Mouse (Mus musculus): ENCODE results near the gene Cnot10.

Gene Cnot10

DNA sequence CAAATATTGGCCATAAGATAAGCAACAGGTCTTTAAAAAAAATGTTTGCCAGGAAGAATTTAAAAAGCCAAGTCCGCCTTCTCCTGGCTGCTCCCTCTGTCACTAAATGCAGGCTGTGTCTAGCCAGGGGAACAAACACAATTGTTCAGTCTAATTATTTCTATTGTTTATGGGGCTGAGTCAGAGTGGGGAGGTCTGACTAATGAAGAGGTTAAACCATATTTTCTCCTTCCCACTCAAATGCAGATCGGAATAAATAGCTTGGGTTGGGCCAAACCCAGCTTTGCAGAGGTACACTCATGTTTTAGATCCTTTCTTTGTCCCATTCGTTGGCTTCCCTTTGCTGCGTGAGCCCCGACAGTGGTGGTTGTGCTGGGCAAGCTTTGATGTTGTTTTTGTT, 9.4 kb upstream of the Cnot10 start:
- no peak for DNase-seq (ENCODE audit: low read depth)

DNA sequence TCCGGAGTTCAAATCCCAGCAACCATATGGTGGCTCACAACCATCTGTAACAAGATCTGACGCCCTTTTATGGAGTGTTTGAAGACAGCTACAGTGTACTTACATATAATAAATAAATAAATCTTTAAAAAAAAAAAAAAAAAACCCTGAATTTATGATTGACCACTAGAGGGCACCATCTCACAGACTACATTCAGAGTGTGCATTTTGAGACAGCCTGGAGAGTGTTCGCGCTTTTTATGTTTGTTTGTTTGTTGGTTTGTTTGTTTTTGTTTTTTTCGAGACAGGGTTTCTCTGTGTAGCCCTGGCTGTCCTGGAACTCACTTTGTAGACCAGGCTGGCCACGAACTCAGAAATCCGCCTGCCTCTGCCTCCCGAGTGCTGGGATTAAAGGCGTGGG, 8.5 kb upstream of the Cnot10 start:
- DNase-seq (ENCODE audit: low read depth): peak; percentile 82

- peak; percentile 37 for DNase-seq (ENCODE audit: low read depth)
These were observed 7.8 kb upstream of the Cnot10 start for GRCm38 (mm10) chr9:114647506-114648432.

- DNase-seq (ENCODE audit: low read depth): no peak
These were observed 6.8 kb upstream of the Cnot10 start for GRCm38 (mm10) chr9:114646556-114647505.

GRCm38 (mm10) chr9:114639186-114639748, 717 bp downstream of the Cnot10 start:
- no peak for DNase-seq (ENCODE audit: low read depth)

GRCm38 (mm10) chr9:114636751-114637150, 3.2 kb downstream of the Cnot10 start:
- DNase-seq (ENCODE audit: low read depth): no peak

- no peak for DNase-seq (ENCODE audit: low read depth)
These were observed 3.8 kb downstream of the Cnot10 start for GRCm38 (mm10) chr9:114636150-114636549.

DNA sequence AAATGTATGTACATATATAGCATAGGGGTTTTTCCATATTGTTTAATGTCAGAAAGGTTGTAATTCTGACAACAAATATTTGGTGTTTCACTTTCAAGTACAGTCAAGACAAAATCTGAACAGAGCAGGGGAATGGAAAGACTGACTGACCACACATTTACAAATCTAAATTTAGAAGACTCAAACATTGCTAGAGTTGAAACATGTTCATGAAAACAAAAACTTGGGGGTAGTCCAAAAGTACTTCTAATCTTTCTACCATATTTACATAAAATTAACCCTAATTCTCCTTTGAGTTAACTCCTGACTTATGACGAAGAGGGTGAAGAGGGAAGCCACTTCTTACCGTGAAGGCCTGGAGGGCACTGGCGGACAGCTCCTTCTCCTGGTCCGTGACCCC, 7.7 kb downstream of the Cnot10 start:
- DNase-seq (ENCODE audit: low read depth): peak; percentile 53

DNA sequence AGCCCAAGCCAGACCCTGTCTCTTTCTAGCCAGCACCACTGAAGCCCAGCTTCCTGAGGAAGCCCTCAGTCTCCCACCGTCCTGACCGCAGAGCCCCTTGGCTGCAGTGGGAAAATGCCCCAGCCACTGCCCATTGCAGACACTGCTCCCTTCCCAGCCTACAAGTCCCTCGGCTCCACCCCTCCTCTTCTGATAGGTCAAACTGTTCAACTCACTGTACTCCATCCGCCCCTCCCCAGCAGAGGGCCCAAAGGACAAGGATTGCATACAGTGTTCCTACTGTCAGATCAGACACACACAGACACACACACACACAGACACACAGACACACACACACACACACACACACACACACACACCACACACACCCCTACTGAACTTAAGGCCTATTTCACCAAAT, 13.3 kb downstream of the Cnot10 start:
- no peak for DNase-seq (ENCODE audit: low read depth)

GRCm38 (mm10) chr9:114624178-114624577, 15.8 kb downstream of the Cnot10 start:
- DNase-seq (ENCODE audit: low read depth): no peak

DNA sequence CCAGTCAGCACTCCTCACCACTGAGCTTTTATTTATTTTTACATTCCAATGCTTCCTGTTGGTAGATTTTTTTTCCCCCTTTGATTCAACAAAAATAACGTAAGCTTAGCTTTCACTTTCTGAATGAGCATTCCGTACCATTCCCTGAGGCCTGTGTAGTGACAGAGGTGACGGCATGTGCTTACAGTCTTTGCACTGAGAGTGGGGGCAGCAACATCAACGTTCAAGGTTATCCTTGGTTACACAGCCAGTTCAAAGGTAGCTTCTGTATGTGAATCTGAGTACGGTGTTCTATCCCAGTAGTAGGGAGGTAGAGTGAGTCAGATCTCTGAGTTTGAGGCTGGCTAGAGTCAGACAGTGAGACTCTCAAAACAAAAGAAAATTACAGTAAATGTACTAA, 18.8 kb downstream of the Cnot10 start:
- peak; percentile 55 for DNase-seq (ENCODE audit: low read depth)

DNA sequence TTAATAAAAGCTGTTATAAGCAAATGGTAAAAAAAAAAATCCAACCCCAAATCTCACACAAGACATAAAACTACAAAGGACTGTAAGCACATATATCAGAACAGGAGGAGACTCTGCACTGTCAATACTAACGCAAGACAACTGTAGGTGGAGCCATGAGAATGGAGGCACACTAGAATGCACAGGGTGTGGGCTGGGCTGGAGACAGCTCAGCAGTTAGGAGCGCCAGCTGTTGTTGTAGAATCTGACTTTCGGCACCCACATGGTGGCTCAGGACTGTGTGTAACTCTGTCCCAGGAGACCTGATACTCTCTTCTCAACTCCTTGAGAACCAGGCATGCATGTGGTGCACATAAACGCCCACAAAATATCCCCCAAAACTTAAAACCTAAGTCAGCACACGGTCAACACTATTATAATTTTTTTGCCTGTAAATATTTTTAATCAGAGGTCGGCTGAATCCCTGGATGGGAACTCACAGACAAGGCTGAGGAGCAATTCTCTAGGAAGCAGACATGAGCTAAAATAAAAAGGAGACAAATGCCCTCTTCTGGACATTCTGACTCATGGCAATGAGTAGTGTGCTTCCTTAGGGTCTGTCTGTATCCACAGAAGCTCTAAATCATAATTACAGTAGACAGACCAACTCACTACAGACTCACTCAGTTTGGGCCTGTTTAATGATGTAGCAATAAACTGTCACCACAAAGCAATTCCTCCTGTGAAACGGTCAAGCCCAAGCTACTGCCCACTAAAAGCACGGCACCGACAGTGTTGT, 25.6 kb downstream of the Cnot10 start:
- no peak for DNase-seq (ENCODE audit: low read depth)

DNA sequence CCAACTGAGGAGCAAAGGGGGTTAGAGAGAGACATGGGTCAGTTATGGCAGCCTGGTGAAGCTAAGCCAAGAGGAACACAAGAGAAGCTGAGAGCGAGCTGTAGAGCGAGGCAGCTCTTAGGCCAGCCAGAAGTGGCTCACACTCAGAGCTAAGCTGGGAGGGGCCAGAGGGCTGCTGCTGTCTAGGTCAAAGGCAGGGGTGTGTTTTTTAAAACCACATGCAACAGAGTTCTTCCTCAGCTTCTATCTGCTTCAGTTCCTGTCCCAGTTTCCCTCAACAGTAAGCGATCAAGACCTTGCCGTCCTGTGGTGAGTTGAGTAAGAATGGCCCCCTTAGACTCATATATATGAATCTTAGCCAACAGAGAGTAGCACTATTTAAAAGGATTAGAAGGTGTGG, 27.0 kb downstream of the Cnot10 start:
- no peak for DNase-seq (ENCODE audit: low read depth)

DNA sequence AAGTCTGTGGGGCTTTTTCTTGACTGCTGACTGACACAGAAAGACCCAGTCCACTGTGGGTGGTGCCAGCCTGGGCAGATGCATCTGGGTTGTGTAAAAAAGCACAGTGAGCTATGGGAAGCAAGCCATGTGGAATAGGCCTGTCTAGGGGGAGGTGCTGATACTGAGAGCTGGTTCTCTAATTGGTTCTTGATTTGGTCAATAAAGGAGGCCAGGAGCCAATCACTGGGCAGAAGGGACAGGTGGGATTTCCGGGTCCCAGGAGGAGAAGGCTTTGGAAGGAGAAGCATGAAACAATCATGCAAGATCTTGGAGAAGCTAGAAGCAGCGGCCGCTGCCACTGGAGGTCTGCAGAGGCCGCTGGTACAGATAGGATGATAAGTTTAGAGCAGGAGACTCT, 27.4 kb downstream of the Cnot10 start:
- DNase-seq (ENCODE audit: low read depth): no peak

DNA sequence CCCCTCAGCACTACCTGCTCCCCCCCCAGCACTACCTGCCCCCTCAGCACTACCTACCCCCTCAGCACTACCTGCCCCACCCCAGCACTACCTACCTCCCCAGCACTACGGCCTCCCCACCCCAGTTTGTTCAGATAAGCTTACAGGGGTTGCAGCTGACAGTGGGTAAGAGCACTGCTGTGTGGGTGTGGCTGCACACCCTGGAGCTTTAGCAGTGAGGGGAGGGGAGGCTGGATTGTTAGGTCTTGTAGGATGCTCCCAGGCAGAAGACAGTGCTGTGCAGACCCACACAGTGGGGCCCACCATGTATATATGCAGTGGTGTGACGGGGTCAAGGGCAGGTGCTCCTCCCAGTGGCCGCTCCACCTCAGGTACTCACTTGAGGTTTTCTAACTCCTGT, 29.7 kb downstream of the Cnot10 start:
- no peak for DNase-seq (ENCODE audit: low read depth)

DNA sequence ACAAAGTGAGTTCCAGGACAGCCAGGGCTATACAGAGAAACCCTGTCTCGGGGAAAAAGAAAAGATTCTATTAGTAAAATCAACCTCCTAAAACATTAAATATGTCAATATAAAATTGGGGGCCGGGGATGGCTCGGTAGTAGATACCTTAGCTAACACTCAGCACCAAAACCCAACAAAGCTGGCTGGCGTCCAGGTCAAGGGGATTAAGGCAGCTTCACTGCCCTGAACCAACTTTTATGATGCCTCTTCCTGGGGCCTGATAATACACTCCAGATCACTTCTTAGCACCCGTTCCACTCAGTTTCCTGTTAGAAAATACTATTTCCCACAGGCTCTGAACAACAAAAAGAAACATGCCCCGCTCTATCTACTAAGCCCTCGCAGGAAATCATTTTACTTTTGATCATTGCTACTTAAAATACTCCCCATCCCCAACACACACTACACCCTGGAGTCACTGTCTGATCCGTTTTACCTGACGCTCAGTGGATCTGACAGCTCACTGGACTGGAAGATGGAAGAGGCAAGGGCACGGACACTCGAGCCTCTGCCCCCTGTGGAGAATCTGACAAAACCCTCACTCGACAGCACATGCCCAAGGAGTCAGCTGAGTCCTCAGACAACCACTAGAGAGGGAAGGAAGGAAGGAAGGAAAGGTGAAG, 36.0 kb downstream of the Cnot10 start:
- no peak for DNase-seq (ENCODE audit: low read depth)

GRCm38 (mm10) chr9:114601096-114601495, 38.9 kb downstream of the Cnot10 start:
- no peak for DNase-seq (ENCODE audit: low read depth)

DNA sequence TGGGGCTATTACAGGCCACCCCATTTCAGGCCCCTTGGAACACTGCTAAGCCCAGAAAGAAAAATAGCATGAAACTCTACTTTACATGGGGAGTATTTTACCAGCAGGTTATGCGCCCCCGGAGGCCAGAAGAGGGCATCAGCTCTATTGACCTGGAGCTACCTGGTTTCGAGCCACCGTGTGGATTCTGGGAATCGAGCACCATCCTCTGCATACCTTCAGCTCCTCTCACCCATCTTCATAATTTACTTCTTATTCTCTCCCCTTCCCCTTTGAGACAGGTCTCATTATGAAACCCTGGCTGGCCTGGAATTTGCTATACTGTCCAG, 55.0 kb downstream of the Cnot10 start:
- peak; percentile 34 for DNase-seq (ENCODE audit: low read depth)

- DNase-seq (ENCODE audit: low read depth): peak; percentile 14
These were observed 55.6 kb downstream of the Cnot10 start for GRCm38 (mm10) chr9:114584183-114585016.

DNA sequence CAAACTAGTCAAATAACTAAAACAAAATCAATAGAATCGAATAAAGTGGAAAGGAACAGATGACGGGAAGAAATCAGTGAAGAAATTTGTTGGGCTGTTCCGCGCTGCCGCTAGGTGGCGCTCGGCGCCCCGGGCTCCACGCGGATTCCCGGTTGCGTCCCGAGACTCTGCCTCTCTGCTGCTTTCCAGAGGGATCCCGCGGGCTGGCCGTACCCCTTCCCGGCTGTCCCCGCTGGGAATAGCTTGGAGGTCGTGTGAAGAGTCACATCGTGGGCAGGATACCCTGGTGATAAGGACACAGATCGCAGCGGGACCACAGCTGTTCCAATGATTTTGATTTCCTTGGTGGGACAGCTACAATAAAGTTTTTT, 56.2 kb downstream of the Cnot10 start:
- peak; percentile 69 for DNase-seq (ENCODE audit: low read depth)
